Mouse (Mus musculus) CD4-positive, CD25-positive, alpha-beta regulatory T cell, adult 4 months (primary cell): Measurements from ENCODE around the gene Snrpa. TPM values are rescaled to one million over a fixed set of nuclear protein-coding genes. Genes with fewer than 3 reads are reported as not detected.
A peak's percentile ranks its signal among the peaks of the same experiment; 100 is the strongest.

Source experiments
- ATAC-seq: one replicate; pipeline ENCODE4 v1.8.0; 2017
- polyA plus RNA-seq, 2 experiments: library from polyadenylated mRNA; unstranded; fragments of 100-300 nt; shearing (Covaris generic); gene quantifications; one replicate each; pipeline ENCODE4 v1.2.1; 2017

The Snrpa gene
- polyA plus RNA-seq, 2 experiments from 2014 or later: 60.9 to 76.3 TPM

GRCm38 (mm10) chr7:27198355-27198754, 2.3 kb upstream of the Snrpa start:
- no peak for ATAC-seq

GRCm38 (mm10) chr7:27197634-27198033, 1.6 kb upstream of the Snrpa start:
- ATAC-seq: no peak

GRCm38 (mm10) chr7:27197136-27197535, 1.1 kb upstream of the Snrpa start:
- no peak for ATAC-seq

GRCm38 (mm10) chr7:27193731-27194130, 2.3 kb downstream of the Snrpa start:
- no peak for ATAC-seq

- ATAC-seq: no peak
Measured at GRCm38 (mm10) chr7:27192434-27192833, 3.6 kb downstream of the Snrpa start.

- no peak for ATAC-seq
Measured at GRCm38 (mm10) chr7:27189271-27189931, 6.7 kb downstream of the Snrpa start.

- no peak for ATAC-seq
Measured at GRCm38 (mm10) chr7:27185986-27186385, 10.1 kb downstream of the Snrpa start.

GRCm38 (mm10) chr7:27184964-27185363, 11.1 kb downstream of the Snrpa start:
- peak; percentile 47 for ATAC-seq

- ATAC-seq: no peak
Measured at GRCm38 (mm10) chr7:27182498-27182897, 13.6 kb downstream of the Snrpa start.

GRCm38 (mm10) chr7:27180837-27181695, 15.0 kb downstream of the Snrpa start, which contains the start of the genes Gm21983 and Mia:
Gene Gm21983, minus strand, starts transcription at chr7:27181086.
Gene Mia, minus strand, starts transcription at chr7:27181157.
- no peak for ATAC-seq

- ATAC-seq: no peak
Measured at GRCm38 (mm10) chr7:27180036-27180435, 16.0 kb downstream of the Snrpa start.

- no peak for ATAC-seq
Measured at GRCm38 (mm10) chr7:27179217-27179918, 16.7 kb downstream of the Snrpa start.

GRCm38 (mm10) chr7:27178324-27179216, 17.5 kb downstream of the Snrpa start, which contains the start of gene Rab4b:
Gene Rab4b, minus strand, starts transcription at chr7:27178896.
- ATAC-seq: peak; percentile 95

- no peak for ATAC-seq
Measured at GRCm38 (mm10) chr7:27177942-27178323, 18.1 kb downstream of the Snrpa start.

- ATAC-seq: no peak
Measured at GRCm38 (mm10) chr7:27174896-27175295, 21.2 kb downstream of the Snrpa start.

GRCm38 (mm10) chr7:27174496-27174895, 21.6 kb downstream of the Snrpa start:
- ATAC-seq: no peak

- no peak for ATAC-seq
Measured at GRCm38 (mm10) chr7:27170981-27171380, 25.1 kb downstream of the Snrpa start.

GRCm38 (mm10) chr7:27168371-27168770, 27.7 kb downstream of the Snrpa start:
- ATAC-seq: no peak

GRCm38 (mm10) chr7:27167475-27168094, 28.5 kb downstream of the Snrpa start:
- ATAC-seq: no peak

- ATAC-seq: peak; percentile 87
Measured at GRCm38 (mm10) chr7:27166614-27167474, 29.2 kb downstream of the Snrpa start, which contains the start of gene Egln2. Gene Egln2, minus strand, starts transcription at chr7:27166802.
